Mouse (Mus musculus): Measurements from ENCODE around the gene Aanat. TPM values are rescaled to one million over a fixed set of nuclear protein-coding genes. Genes with fewer than 3 reads are reported as not detected.
"Not testable (repeated sequence)": the region's sequence is repeated elsewhere in the genome, so short reads cannot be mapped to it uniquely, and the experiment has no call there.

Gene Aanat
- polyA plus RNA-seq, 1 experiment from 2014 or later: not detected

GRCm38 (mm10) chr11:116630171-116630965 is 44.1 kb downstream of the Aanat start:
- Histone ChIP-seq H3K36me3 (replicated peaks) (no peaks in the 10 kb centered on the region), H3K4me3 (replicated peaks) (no peak overlapping the region), H3K4me1 (replicated peaks) (peaks cover 40% of the 10 kb centered on the region), H3K4me2 (no peak overlapping the region), H3K9ac (no peak overlapping the region), H3K27ac (replicated peaks) (no peak overlapping the region), H3K27me3 (no peaks in the 10 kb centered on the region), H3K9me3 (replicated peaks) (no peaks in the 10 kb centered on the region)
- ATAC-seq (ENCODE audit: insufficient read depth): no peak
- 39% methylated on average over 12 of the region's 12 CpGs for WGBS (ENCODE audit: insufficient replicate concordance)

- Histone ChIP-seq H3K9ac (no peak overlapping the region), H3K4me2 (no peak overlapping the region), H3K4me1 (replicated peaks) (peaks cover 15% of the 10 kb centered on the region), H3K36me3 (replicated peaks) (no peaks in the 10 kb centered on the region), H3K4me3 (replicated peaks) (no peak overlapping the region), H3K27ac (replicated peaks) (no peak overlapping the region), H3K9me3 (replicated peaks) (no peaks in the 10 kb centered on the region), H3K27me3 (no peaks in the 10 kb centered on the region)
- 74% methylated on average over 10 of the region's 10 CpGs for WGBS (ENCODE audit: insufficient replicate concordance)
- ATAC-seq (ENCODE audit: insufficient read depth): no peak
Observed at GRCm38 (mm10) chr11:116632962-116633361, 46.7 kb downstream of the Aanat start.

- not testable (repeated sequence) for H3K9me3 ChIP-seq (replicated peaks); H3K36me3 ChIP-seq (replicated peaks); H3K4me3 ChIP-seq (replicated peaks); H3K4me1 ChIP-seq (replicated peaks); H3K9ac ChIP-seq; H3K27ac ChIP-seq (replicated peaks); H3K4me2 ChIP-seq; H3K27me3 ChIP-seq; ATAC-seq (ENCODE audit: insufficient read depth)
- WGBS (ENCODE audit: insufficient replicate concordance): 53% methylated on average over 8 of the region's 8 CpGs
Observed at GRCm38 (mm10) chr11:116636607-116637006, 50.4 kb downstream of the Aanat start.

GRCm38 (mm10) chr11:116641168-116641567 is 54.9 kb downstream of the Aanat start:
- Histone ChIP-seq H3K4me3 (replicated peaks) (no peak overlapping the region), H3K4me2 (no peak overlapping the region), H3K9ac (no peak overlapping the region), H3K4me1 (replicated peaks) (peaks cover 10% of the 10 kb centered on the region), H3K27me3 (peaks cover 24% of the 10 kb centered on the region), H3K36me3 (replicated peaks) (no peaks in the 10 kb centered on the region), H3K9me3 (replicated peaks) (no peaks in the 10 kb centered on the region), H3K27ac (replicated peaks) (no peak overlapping the region)
- WGBS (ENCODE audit: insufficient replicate concordance): 35% methylated on average over 5 of the region's 5 CpGs
- no peak for ATAC-seq (ENCODE audit: insufficient read depth)

- Histone ChIP-seq H3K9ac (no peak overlapping the region), H3K27ac (replicated peaks) (no peak overlapping the region), H3K4me3 (replicated peaks) (no peak overlapping the region), H3K4me1 (replicated peaks) (peaks cover 13% of the 10 kb centered on the region), H3K4me2 (no peak overlapping the region), H3K36me3 (replicated peaks) (no peaks in the 10 kb centered on the region), H3K27me3 (peaks cover 24% of the 10 kb centered on the region), H3K9me3 (replicated peaks) (no peaks in the 10 kb centered on the region)
- 41% methylated on average over 3 of the region's 3 CpGs for WGBS (ENCODE audit: insufficient replicate concordance)
- no peak for ATAC-seq (ENCODE audit: insufficient read depth)
Observed at GRCm38 (mm10) chr11:116641731-116642130, 55.5 kb downstream of the Aanat start.

GRCm38 (mm10) chr11:116642681-116643578 is 56.7 kb downstream of the Aanat start:
- Histone ChIP-seq H3K9ac (no peak overlapping the region), H3K27ac (replicated peaks) (no peak overlapping the region), H3K4me3 (replicated peaks) (no peak overlapping the region), H3K9me3 (replicated peaks) (no peaks in the 10 kb centered on the region), H3K36me3 (replicated peaks) (no peaks in the 10 kb centered on the region), H3K4me1 (replicated peaks) (peaks cover 25% of the 10 kb centered on the region), H3K27me3 (peaks cover 24% of the 10 kb centered on the region), H3K4me2 (no peak overlapping the region)
- ATAC-seq (ENCODE audit: insufficient read depth): no peak
- 27% methylated on average over 14 of the region's 14 CpGs for WGBS (ENCODE audit: insufficient replicate concordance)

- H3K4me3 ChIP-seq (replicated peaks): no peak overlapping the region
- H3K4me2 ChIP-seq: no peak overlapping the region
- H3K27me3 ChIP-seq: peaks cover 24% of the 10 kb centered on the region
- peaks cover 29% of the 10 kb centered on the region for H3K4me1 ChIP-seq (replicated peaks)
- H3K27ac ChIP-seq (replicated peaks): no peak overlapping the region
- no peak overlapping the region for H3K9ac ChIP-seq
- 24% methylated on average over 19 of the region's 19 CpGs for WGBS (ENCODE audit: insufficient replicate concordance)
- no peaks in the 10 kb centered on the region for H3K36me3 ChIP-seq (replicated peaks)
- H3K9me3 ChIP-seq (replicated peaks): no peaks in the 10 kb centered on the region
- no peak for ATAC-seq (ENCODE audit: insufficient read depth)
Observed at GRCm38 (mm10) chr11:116643579-116644224, 57.5 kb downstream of the Aanat start.

- 60% methylated on average over 21 of the region's 21 CpGs for WGBS (ENCODE audit: insufficient replicate concordance)
- Histone ChIP-seq H3K9me3 (replicated peaks) (no peaks in the 10 kb centered on the region), H3K36me3 (replicated peaks) (no peaks in the 10 kb centered on the region), H3K4me1 (replicated peaks) (peaks cover 29% of the 10 kb centered on the region), H3K27ac (replicated peaks) (no peak overlapping the region), H3K4me2 (no peak overlapping the region), H3K9ac (no peak overlapping the region), H3K27me3 (peaks cover 29% of the 10 kb centered on the region), H3K4me3 (replicated peaks) (no peak overlapping the region)
- no peak for ATAC-seq (ENCODE audit: insufficient read depth)
Observed at GRCm38 (mm10) chr11:116644225-116645112, 58.2 kb downstream of the Aanat start.

GRCm38 (mm10) chr11:116645446-116646110 is 59.3 kb downstream of the Aanat start:
- H3K36me3 ChIP-seq (replicated peaks): no peaks in the 10 kb centered on the region
- no peak overlapping the region for H3K9ac ChIP-seq
- no peak overlapping the region for H3K27ac ChIP-seq (replicated peaks)
- WGBS (ENCODE audit: insufficient replicate concordance): 56% methylated on average over 8 of the region's 8 CpGs
- ATAC-seq (ENCODE audit: insufficient read depth): no peak
- H3K4me3 ChIP-seq (replicated peaks): no peak overlapping the region
- peaks cover 29% of the 10 kb centered on the region for H3K4me1 ChIP-seq (replicated peaks)
- no peak overlapping the region for H3K4me2 ChIP-seq
- no peaks in the 10 kb centered on the region for H3K9me3 ChIP-seq (replicated peaks)
- peaks cover 40% of the 10 kb centered on the region for H3K27me3 ChIP-seq

- Histone ChIP-seq H3K4me2 (no peak overlapping the region), H3K9ac (no peak overlapping the region), H3K27me3 (peaks cover 45% of the 10 kb centered on the region), H3K4me3 (replicated peaks) (no peak overlapping the region), H3K27ac (replicated peaks) (no peak overlapping the region), H3K9me3 (replicated peaks) (no peaks in the 10 kb centered on the region), H3K4me1 (replicated peaks) (peaks cover 29% of the 10 kb centered on the region), H3K36me3 (replicated peaks) (no peaks in the 10 kb centered on the region)
- WGBS (ENCODE audit: insufficient replicate concordance): 66% methylated on average over 11 of the region's 11 CpGs
- no peak for ATAC-seq (ENCODE audit: insufficient read depth)
Observed at GRCm38 (mm10) chr11:116646136-116646535, 59.9 kb downstream of the Aanat start.
